Mouse (Mus musculus) splenic B cell, adult 2 months (primary cell): ENCODE measurements around the gene Dct.

Source experiments
- DNase-seq: peaks from one replicate; pipeline ENCODE4 v3.0.0-alpha.2; 2011; ENCODE audit warnings: low read depth, low spot score
- H3K27me3 ChIP-seq: 2 replicates; pipeline ENCODE4 v1.6.1; 2012; ENCODE audit warnings: mild to moderate bottlenecking, low read length, moderate library complexity, mixed read lengths; ENCODE audit not compliant: control insufficient read depth, poor library complexity, insufficient read depth, severe bottlenecking
- H3K36me3 ChIP-seq: 2 replicates; pipeline ENCODE4 v1.6.1; 2012; ENCODE audit warnings: mild to moderate bottlenecking, low read length, moderate library complexity, mixed read lengths; ENCODE audit not compliant: control insufficient read depth, poor library complexity, insufficient read depth, severe bottlenecking

Dct gene

DNA sequence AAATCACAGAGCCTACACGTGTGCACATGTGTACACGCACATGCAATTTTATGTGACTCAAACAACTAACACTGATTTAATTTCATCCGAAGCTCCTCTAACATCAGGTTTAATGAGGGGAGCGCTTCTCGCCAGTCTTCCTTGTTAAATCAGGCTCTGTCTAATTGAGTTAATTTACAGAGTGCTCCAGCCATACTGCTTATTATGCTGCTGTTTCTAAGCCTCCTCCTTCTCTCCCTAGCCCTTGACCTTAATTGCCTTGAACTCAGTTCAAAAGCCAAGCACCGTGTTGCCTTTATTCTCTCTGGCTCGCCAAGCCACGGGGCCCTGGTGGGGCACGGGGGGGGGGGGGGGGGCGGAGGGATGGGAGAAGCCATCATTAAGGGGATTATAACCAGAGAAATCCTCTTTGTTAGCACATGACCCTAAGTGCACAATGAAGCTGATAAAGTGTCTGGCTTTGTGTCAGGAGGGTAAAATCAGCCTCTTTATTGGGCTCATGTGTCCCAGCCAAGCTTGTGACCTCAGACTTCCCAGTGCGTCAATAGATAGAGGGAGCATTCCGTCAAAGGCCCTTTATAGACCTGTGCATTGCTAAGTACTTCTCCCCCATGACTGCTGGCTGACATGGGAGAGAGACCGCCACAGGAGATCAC, at the start of gene Dct:
Gene Dct, minus strand, starts transcription at position 270 of the 656 bp plus-strand sequence.
- DNase-seq, result no peak
- Histone ChIP-seq H3K27me3 (no peaks in the 10 kb centered on the region), H3K36me3 (no peaks in the 10 kb centered on the region)

DNA sequence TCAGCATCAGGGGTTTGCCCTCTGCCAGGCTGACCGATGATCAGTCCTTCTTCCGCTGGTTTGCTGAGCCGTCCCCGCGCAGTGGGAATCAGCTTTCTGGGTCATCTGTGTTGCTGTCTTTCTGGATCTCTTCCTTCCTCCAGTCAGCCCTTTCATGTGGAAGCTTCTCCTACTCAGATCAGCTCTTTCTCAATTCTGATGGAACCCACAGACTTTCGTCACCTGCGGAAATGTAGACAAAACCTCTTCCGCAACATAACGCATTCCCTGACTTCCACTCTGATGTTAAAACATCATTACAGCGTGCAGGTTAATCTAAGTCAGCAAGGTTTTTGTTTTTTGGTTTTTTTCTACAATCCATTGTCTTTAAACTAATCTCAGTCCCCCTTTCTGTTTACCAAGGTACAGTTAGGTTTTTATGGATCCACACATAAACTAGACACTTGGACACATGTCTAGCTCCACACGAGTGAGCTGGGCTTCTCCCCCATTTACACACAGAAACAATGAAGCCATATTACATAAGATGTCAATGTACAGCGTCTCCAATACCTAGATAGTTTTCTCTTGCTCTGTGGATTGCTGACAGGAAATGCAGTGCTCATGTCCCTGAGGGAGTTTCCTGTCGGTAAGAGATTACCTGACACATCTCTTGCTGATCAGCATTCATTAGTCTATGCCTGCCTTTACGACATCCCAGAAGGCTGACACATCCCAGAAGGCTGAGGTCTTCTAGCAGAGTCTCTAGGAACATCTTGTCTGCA, 49.4 kb upstream of the Dct start:
- H3K27me3 ChIP-seq, result no peaks in the 10 kb centered on the region

DNA sequence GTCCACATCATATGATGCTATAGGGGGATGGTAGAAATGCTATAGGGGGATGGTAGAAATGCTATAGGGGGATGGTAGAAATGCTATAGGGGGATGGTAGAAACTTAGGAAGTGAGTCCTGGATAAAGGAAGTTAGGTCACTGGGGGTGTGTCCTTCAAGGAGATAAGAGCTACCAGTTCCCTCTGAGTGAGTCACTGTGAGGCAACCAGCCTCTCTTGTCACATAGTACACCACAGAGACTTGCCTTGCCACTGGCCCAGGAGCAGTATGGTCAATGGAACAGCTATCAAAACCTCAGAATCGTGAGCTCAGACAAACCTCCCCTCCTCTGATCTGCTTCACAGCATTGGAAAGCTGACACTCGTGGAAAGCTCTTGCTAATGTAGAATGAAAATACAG, 46.2 kb upstream of the Dct start:
- no peaks in the 10 kb centered on the region for H3K36me3 ChIP-seq
- DNase-seq, result no peak
- no peaks in the 10 kb centered on the region for H3K27me3 ChIP-seq

More for the DNA sequence above, 49.4 kb upstream of the Dct start:
- no peaks in the 10 kb centered on the region for H3K36me3 ChIP-seq
- no peak for DNase-seq

DNA sequence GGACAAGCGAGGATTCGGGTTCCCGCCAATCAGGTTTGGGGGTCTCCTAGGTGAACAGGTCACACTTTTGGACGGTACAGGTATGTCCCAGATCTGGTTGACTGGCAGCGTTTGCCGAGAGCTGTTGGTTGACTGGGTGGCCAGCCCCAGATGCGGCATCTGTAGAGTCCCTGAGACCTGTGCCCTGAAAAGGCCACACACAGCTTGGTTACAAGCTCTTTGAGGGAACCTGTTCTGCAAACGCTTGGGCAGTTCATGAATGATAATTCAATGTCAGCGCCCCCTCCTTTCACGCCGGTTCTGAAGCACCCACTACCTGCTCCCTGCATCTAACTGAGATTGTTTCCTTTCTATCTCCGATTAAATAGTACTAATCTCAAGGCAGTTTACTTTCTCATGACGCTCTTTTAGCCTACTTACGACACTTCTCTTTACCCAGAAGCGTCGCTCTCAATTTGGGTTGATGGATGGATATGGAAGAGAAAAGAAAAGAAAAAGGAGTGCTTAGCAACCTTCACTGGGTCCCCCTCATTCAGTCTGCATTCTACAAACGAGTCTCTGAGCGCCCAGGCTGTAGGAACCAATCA, 37.9 kb upstream of the Dct start:
- Histone ChIP-seq H3K27me3 (no peaks in the 10 kb centered on the region), H3K36me3 (no peaks in the 10 kb centered on the region)
- peak; percentile 45 for DNase-seq

DNA sequence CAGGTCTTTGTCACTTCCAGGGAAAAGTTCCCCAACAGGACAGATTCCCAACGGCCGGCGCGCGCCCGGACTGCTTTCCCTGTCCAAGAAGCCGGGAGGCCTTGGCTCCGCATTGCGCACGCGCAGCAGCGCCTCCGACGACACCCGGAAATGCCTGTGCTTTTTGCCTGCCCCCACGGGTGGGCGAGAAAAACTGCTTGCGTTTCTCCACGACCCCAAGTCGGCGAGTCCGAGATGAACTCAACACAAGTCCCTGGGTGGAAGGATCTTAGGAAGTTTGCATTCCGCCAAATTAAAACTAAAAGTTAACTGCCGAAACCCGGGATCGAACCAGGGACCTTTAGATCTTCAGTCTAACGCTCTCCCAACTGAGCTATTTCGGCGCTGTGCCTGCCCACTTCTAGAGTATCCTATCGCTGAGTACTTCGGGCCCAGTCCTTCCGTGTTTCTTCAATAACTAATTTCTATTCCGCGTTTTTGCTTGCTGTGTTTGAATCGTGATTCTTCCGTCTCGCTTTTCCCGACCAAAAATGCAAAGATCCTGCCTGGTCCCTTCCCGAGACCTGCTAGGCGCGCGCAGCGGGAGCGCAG, 37.3 kb upstream of the Dct start:
- no peaks in the 10 kb centered on the region for H3K27me3 ChIP-seq
- DNase-seq, result peak; percentile 88
- H3K36me3 ChIP-seq, result no peaks in the 10 kb centered on the region

DNA sequence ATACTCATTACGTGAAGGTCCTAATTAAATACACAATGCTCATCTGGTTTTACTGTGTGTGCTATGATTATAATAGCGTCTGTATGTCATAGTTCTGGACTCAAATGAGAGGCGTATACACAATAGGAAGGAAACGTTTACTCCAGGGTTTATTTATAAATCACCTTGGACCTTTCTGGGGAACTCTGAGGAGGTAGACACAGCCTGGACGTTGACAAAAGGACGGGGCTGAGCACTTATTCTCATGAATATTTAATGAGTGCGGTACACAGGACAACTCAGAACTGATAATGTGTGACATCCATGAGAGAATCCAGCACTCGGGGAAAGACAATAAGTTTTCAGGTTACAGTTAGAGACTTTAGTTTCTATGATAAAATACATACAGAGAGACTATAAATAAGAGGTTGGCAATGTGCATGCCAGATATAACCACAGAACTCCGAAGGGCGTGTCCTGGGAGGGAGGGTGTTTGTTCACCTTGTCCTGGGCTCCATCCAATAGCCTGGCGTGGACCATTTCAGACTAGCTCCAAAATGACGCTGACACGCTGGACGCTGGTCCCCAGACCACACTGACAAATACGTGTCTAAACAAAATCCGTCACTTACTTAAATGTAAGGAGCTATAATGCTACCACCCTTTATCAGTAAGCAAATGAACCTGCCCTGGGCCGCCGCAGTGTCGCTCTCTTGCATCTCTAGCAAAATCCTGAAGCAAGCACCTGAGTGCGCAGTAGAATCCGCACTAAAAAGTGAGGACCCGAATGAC, 36.6 kb upstream of the Dct start:
- no peak for DNase-seq
- Histone ChIP-seq H3K27me3 (no peaks in the 10 kb centered on the region), H3K36me3 (no peaks in the 10 kb centered on the region)

DNA sequence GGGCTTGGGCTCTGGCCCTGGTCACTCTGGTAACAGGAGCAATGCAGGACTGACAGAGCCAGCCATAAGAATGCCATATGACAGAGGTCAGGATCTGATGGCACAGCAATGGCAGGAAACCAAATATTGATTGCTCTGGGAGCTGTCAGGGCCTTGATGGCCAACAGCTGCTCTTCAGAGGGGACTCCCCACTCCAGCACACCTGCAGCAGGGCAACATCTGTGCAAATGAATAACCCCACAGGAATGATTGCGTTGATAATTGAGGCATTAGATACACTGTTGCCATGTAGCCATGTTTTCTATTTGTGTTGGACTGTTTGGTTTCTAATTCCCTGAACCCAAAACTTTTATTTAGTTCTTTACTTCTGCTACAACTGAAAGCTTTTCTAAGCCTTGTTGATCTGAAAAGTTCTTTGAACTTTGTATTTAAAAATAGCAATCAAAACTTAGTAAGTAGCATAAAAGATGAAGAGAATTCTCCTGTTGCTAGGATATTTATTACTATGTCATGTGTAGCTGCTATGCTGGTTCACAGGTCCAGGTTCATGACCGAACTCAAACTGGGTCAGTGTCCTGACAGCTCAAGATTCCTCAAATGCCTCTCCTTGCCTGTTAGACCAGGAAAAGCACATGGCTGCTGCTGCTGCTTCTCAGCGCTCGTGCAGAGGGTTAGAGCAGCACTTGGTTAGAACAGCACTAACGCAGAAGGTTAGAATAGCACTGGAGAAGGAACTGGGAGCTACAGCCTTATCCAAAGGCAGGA, 34.4 kb upstream of the Dct start:
- no peaks in the 10 kb centered on the region for H3K27me3 ChIP-seq
- no peak for DNase-seq
- no peaks in the 10 kb centered on the region for H3K36me3 ChIP-seq

DNA sequence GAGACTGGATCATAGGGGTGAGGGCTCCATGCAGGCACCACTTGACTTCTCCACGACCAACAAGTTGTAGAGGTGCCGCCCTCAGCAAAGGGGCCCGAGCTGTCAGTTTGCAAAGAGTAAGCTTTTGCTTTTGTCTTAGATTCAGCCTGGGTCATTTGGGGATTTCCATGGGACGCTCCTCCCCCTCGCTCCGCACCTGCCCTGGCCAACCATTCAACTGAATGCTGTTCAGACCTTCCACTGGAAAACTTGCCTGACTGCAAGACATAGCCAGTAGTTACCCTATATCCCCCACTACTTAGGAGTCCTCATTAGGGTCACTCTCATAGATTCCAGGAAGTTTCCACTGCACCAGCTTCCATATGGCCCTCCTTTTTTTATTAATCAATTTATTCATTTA, 31.8 kb upstream of the Dct start:
- Histone ChIP-seq H3K27me3 (no peaks in the 10 kb centered on the region), H3K36me3 (no peaks in the 10 kb centered on the region)
- DNase-seq, result no peak

DNA sequence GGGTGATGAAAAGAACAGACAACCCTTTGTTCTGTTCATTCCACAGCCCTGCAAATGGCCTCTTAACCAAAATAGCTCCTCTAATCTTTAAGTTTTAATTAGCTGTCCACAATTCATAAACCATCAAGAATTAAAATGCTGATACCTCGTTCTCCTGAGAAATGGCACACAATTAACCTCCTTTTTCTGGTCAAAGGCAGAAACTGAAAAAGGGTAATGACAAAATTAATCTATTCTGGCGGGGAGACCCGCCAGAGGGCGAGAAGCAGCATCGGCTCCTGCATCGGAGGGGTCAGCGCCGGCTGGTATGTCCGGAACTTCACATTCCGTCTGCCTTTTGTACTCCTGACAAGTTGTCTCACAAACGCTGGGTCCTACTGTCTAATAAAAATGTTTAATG, 28.6 kb upstream of the Dct start:
- Histone ChIP-seq H3K27me3 (no peaks in the 10 kb centered on the region), H3K36me3 (no peaks in the 10 kb centered on the region)
- DNase-seq, result no peak

DNA sequence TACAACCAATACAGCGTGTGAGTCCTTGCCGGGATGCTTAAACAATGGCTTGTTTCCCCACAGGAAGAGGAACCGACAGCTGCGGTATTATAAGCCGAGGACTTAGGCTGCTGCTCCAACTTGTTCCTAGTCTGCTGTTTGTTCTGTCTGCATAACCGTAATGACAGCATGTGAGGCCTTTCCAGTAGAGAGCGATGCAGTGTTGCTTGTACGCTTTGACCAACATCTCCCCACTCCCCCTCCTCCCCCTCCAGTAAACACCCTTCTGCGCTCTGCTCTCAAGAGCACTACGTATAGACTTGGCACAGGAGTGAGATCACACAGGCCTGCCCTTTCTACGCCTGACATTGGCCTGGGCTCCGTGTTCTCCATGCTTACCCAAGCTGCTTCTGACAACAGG, 18.1 kb upstream of the Dct start:
- Histone ChIP-seq H3K36me3 (no peaks in the 10 kb centered on the region), H3K27me3 (no peaks in the 10 kb centered on the region)
- DNase-seq, result no peak

DNA sequence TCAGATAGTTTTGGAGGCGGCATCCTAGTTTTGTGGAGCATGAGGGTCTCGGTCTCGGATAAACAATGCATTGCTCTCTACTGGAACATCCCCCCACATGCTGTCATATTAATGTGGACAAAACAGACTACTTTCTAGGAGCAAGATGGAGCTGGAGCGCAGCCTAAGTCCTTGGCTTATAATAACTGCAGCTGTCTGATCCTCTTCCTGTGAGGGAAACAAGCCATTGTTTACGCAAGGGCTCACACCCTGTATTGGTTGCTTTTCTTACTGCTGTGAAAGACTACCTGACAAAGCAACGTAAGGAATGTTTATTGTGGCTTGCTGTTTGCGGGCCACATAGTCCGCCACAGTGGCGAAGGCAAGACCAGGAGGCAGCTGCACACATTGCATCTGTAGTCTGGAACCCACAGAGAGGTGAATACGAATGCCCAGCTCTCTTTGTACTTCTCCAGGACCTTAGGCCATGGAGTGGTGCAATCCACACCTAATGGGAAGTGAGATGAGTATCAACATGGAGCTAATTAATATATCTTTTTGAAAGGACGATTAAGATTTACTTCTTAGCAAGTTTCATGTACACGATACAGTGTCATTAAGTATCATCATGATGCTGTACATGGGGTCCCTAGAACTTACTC, 17.5 kb upstream of the Dct start:
- no peak for DNase-seq
- no peaks in the 10 kb centered on the region for H3K27me3 ChIP-seq
- H3K36me3 ChIP-seq, result no peaks in the 10 kb centered on the region

DNA sequence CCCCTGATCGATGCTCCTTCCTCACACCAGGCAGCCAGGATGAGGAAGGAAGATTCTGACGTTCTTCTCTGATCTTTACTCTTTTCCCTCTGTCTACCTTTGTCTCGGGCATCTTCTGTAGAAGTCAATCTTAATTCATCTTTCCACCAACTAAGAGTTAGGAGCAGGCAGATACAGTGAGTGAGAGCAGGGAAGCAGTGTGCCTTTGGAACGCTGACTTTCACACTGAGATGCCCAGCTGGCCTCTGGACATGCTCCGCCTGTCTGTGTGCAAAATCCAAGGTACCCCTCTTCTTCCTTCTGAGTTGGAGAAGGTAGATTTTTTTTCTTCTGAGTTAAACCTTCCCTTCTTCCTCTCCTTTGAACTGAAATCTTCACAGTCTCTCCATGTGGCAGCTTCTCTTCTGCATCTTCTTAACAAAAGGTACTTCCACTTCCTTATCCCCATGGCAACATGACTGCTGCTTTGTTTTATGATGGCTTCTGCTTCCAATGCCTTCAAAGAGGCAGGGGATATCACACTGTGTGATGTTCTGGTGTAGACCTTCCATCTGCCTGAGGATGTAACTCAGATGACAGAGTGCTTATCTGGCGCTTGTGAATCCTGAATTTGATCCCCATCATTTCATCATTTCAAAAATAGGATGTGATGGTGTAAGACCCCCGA, 9.9 kb upstream of the Dct start:
- no peak for DNase-seq
- H3K36me3 ChIP-seq, result no peaks in the 10 kb centered on the region
- H3K27me3 ChIP-seq, result no peaks in the 10 kb centered on the region

DNA sequence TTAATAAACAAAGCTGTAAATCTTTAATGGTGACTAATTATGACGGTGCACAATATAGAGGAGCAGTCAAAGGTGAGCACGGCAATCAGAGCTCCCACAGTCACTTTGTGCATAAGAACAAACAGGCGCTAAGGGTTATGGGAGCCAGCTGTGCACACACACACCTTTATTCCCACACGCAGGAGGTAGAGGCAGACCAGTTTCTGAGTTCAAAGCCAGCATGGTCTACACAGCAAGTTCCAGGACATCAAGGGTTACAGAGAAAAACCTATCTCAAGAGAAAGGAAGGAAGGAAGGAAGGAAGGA, 6.5 kb upstream of the Dct start:
- Histone ChIP-seq H3K27me3 (no peaks in the 10 kb centered on the region), H3K36me3 (no peaks in the 10 kb centered on the region)
- no peak for DNase-seq
